Mouse (Mus musculus): ENCODE results near the gene Tnni3k. TPM values are rescaled to one million over a fixed set of nuclear protein-coding genes. Genes with fewer than 3 reads are reported as not detected.

The Tnni3k gene
- polyA plus RNA-seq, 1 experiment: 0.74 TPM

- H3K4me1 ChIP-seq (ENCODE audit: control insufficient read depth, insufficient read depth, low read length): peaks cover 2% of the 10 kb centered on the region; the same call in 1 of the 2 replicates
- TF ChIP-seq CTCF (IDR thresholded peaks at IDR 0.05; ENCODE audit: borderline replicate concordance, insufficient read depth, low read length) (no peak), POLR2A (IDR thresholded peaks at IDR 0.05; ENCODE audit: low read depth, low read length) (no peak)
- H3K27ac ChIP-seq (ENCODE audit: insufficient read depth, low read length): no peak overlapping the region
- no peak overlapping the region for H3K4me3 ChIP-seq (ENCODE audit: insufficient read depth, low read length)
These were observed 254.8 kb downstream of the Tnni3k start for GRCm38 (mm10) chr3:154800454-154800853.

GRCm38 (mm10) chr3:154798806-154799205, 256.4 kb downstream of the Tnni3k start:
- peaks cover 2% of the 10 kb centered on the region; the same call in 1 of the 2 replicates for H3K4me1 ChIP-seq (ENCODE audit: control insufficient read depth, insufficient read depth, low read length)
- no peak overlapping the region for H3K27ac ChIP-seq (ENCODE audit: insufficient read depth, low read length)
- H3K4me3 ChIP-seq (ENCODE audit: insufficient read depth, low read length): no peak overlapping the region
- no peak for TF ChIP-seq POLR2A (IDR thresholded peaks at IDR 0.05; ENCODE audit: low read depth, low read length)
- TF ChIP-seq CTCF (IDR thresholded peaks at IDR 0.05; ENCODE audit: borderline replicate concordance, insufficient read depth, low read length): no peak

GRCm38 (mm10) chr3:154793571-154793970, 261.6 kb downstream of the Tnni3k start:
- no peak for TF ChIP-seq CTCF (IDR thresholded peaks at IDR 0.05; ENCODE audit: borderline replicate concordance, insufficient read depth, low read length)
- no peak for TF ChIP-seq POLR2A (IDR thresholded peaks at IDR 0.05; ENCODE audit: low read depth, low read length)
- Histone ChIP-seq H3K4me3 (ENCODE audit: insufficient read depth, low read length) (no peak overlapping the region), H3K4me1 (ENCODE audit: control insufficient read depth, insufficient read depth, low read length) (peaks cover 2% of the 10 kb centered on the region; the same call in 1 of the 2 replicates), H3K27ac (ENCODE audit: insufficient read depth, low read length) (no peak overlapping the region)

GRCm38 (mm10) chr3:154787611-154788010, 267.6 kb downstream of the Tnni3k start:
- TF ChIP-seq POLR2A (IDR thresholded peaks at IDR 0.05; ENCODE audit: low read depth, low read length): no peak
- no peak for TF ChIP-seq CTCF (IDR thresholded peaks at IDR 0.05; ENCODE audit: borderline replicate concordance, insufficient read depth, low read length)
- H3K4me1 ChIP-seq (ENCODE audit: control insufficient read depth, insufficient read depth, low read length): no peaks in the 10 kb centered on the region
- no peak overlapping the region for H3K27ac ChIP-seq (ENCODE audit: insufficient read depth, low read length)
- H3K4me3 ChIP-seq (ENCODE audit: insufficient read depth, low read length): no peak overlapping the region

GRCm38 (mm10) chr3:154786354-154786753, 268.9 kb downstream of the Tnni3k start:
- Histone ChIP-seq H3K4me3 (ENCODE audit: insufficient read depth, low read length) (no peak overlapping the region), H3K27ac (ENCODE audit: insufficient read depth, low read length) (no peak overlapping the region), H3K4me1 (ENCODE audit: control insufficient read depth, insufficient read depth, low read length) (no peaks in the 10 kb centered on the region)
- TF ChIP-seq CTCF (IDR thresholded peaks at IDR 0.05; ENCODE audit: borderline replicate concordance, insufficient read depth, low read length): no peak
- TF ChIP-seq POLR2A (IDR thresholded peaks at IDR 0.05; ENCODE audit: low read depth, low read length): no peak

- H3K27ac ChIP-seq (ENCODE audit: insufficient read depth, low read length): no peak overlapping the region
- TF ChIP-seq POLR2A (IDR thresholded peaks at IDR 0.05; ENCODE audit: low read depth, low read length) (no peak), CTCF (IDR thresholded peaks at IDR 0.05; ENCODE audit: borderline replicate concordance, insufficient read depth, low read length) (no peak)
- H3K4me3 ChIP-seq (ENCODE audit: insufficient read depth, low read length): no peak overlapping the region
- no peaks in the 10 kb centered on the region for H3K4me1 ChIP-seq (ENCODE audit: control insufficient read depth, insufficient read depth, low read length)
These were observed 276.2 kb downstream of the Tnni3k start for GRCm38 (mm10) chr3:154778836-154779595.

GRCm38 (mm10) chr3:154771651-154772050, 283.6 kb downstream of the Tnni3k start:
- TF ChIP-seq CTCF (IDR thresholded peaks at IDR 0.05; ENCODE audit: borderline replicate concordance, insufficient read depth, low read length): no peak
- TF ChIP-seq POLR2A (IDR thresholded peaks at IDR 0.05; ENCODE audit: low read depth, low read length): no peak
- H3K4me1 ChIP-seq (ENCODE audit: control insufficient read depth, insufficient read depth, low read length): no peaks in the 10 kb centered on the region
- no peak overlapping the region for H3K27ac ChIP-seq (ENCODE audit: insufficient read depth, low read length)
- H3K4me3 ChIP-seq (ENCODE audit: insufficient read depth, low read length): no peak overlapping the region

GRCm38 (mm10) chr3:154766321-154766720, 288.9 kb downstream of the Tnni3k start:
- no peaks in the 10 kb centered on the region for H3K4me1 ChIP-seq (ENCODE audit: control insufficient read depth, insufficient read depth, low read length)
- TF ChIP-seq POLR2A (IDR thresholded peaks at IDR 0.05; ENCODE audit: low read depth, low read length) (no peak), CTCF (IDR thresholded peaks at IDR 0.05; ENCODE audit: borderline replicate concordance, insufficient read depth, low read length) (no peak)
- H3K4me3 ChIP-seq (ENCODE audit: insufficient read depth, low read length): no peak overlapping the region
- no peak overlapping the region for H3K27ac ChIP-seq (ENCODE audit: insufficient read depth, low read length)

GRCm38 (mm10) chr3:154764115-154764514, 291.1 kb downstream of the Tnni3k start:
- TF ChIP-seq CTCF (IDR thresholded peaks at IDR 0.05; ENCODE audit: borderline replicate concordance, insufficient read depth, low read length): no peak
- no peak for TF ChIP-seq POLR2A (IDR thresholded peaks at IDR 0.05; ENCODE audit: low read depth, low read length)
- Histone ChIP-seq H3K4me3 (ENCODE audit: insufficient read depth, low read length) (no peak overlapping the region), H3K4me1 (ENCODE audit: control insufficient read depth, insufficient read depth, low read length) (no peaks in the 10 kb centered on the region), H3K27ac (ENCODE audit: insufficient read depth, low read length) (no peak overlapping the region)

- H3K4me3 ChIP-seq (ENCODE audit: insufficient read depth, low read length): no peak overlapping the region
- no peaks in the 10 kb centered on the region for H3K4me1 ChIP-seq (ENCODE audit: control insufficient read depth, insufficient read depth, low read length)
- TF ChIP-seq CTCF (IDR thresholded peaks at IDR 0.05; ENCODE audit: borderline replicate concordance, insufficient read depth, low read length) (no peak), POLR2A (IDR thresholded peaks at IDR 0.05; ENCODE audit: low read depth, low read length) (no peak)
- no peak overlapping the region for H3K27ac ChIP-seq (ENCODE audit: insufficient read depth, low read length)
These were observed 291.8 kb downstream of the Tnni3k start for GRCm38 (mm10) chr3:154763374-154763773.
